Mouse (Mus musculus) heart, postnatal 0 days (tissue): ENCODE measurements at regions not wholly inside any gene's neighbourhood (a gene's known extent, or its start where the extent isn't known, plus 50 kb on each side); places are given as distances from the start of the nearest gene placed in this dataset.

Experiments
- CTCF ChIP-seq: IDR thresholded peaks from 2 replicates; pipeline ENCODE4 v1.5.1; 2016; ENCODE audit warnings: antibody characterized with exemption, control low read depth, low read depth
- EP300 ChIP-seq: IDR thresholded peaks from 2 replicates; pipeline ENCODE4 v1.6.1; 2016; ENCODE audit warnings: antibody characterized with exemption, low read depth

DNA sequence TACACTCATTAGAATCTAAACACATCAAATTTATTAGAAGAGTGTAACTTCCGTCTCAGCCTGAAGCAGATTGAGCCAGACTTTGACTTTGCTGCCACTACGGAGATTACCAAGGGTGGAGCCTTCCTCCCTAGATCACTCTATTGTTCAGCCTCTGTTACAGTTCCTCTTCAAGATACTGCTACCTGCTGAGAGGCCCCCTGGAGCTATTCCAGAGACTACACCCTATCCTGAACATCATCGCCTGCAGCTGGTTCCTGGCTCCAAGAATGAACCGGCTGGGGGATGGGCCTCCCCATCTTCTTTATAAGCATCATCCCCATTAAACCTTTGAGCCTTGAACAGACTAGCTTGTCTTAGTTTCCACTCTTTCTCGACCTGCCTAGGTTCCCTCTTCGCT lies 868.1 kb upstream of the Gje1 start:
- TF ChIP-seq CTCF: no peak
- TF ChIP-seq EP300: no peak
